Mouse (Mus musculus) stomach, embryonic 15.5 days (tissue): Measurements from ENCODE around the gene Tex9. TPM values are rescaled to one million over a fixed set of nuclear protein-coding genes. Genes with fewer than 3 reads are reported as not detected.

Experiments
- ATAC-seq: fragments of 200-750 bp; cut with Nextera tagmentation; 2 replicates; pipeline ENCODE4 v1.8.0; 2017; ENCODE audit warnings: low read depth, moderate number of reproducible peaks, moderate TSS enrichment; ENCODE audit not compliant: insufficient read depth, low FRiP score
- H3K27ac ChIP-seq: fragments of 300-500 bp; sonication (generic); 2 replicates; pipeline ENCODE4 v1.5.1; 2015; ENCODE audit warnings: mild to moderate bottlenecking, inconsistent platforms
- H3K27me3 ChIP-seq: fragments of 300-500 bp; sonication (generic); replicated peaks from 2 replicates; pipeline ENCODE4 v1.6.1; 2015; ENCODE audit warnings: inconsistent platforms
- H3K36me3 ChIP-seq: fragments of 300-500 bp; sonication (generic); 2 replicates; pipeline ENCODE4 v1.6.1; 2015; ENCODE audit warnings: inconsistent platforms
- H3K4me1 ChIP-seq: fragments of 300-500 bp; sonication (generic); 2 replicates; pipeline ENCODE4 v1.6.1; 2015; ENCODE audit warnings: inconsistent platforms
- H3K4me2 ChIP-seq: fragments of 300-500 bp; sonication (generic); 2 replicates; pipeline ENCODE4 v1.6.1; 2015; ENCODE audit warnings: mild to moderate bottlenecking, inconsistent platforms
- H3K4me3 ChIP-seq: fragments of 300-500 bp; sonication (generic); replicated peaks from 2 replicates; pipeline ENCODE4 v1.5.1; 2015; ENCODE audit warnings: inconsistent platforms
- H3K9ac ChIP-seq: fragments of 300-500 bp; sonication (generic); 2 replicates; pipeline ENCODE4 v1.6.1; 2015; ENCODE audit warnings: inconsistent platforms
- H3K9me3 ChIP-seq: fragments of 300-500 bp; sonication (generic); 2 replicates; pipeline ENCODE4 v1.6.1; 2016; ENCODE audit warnings: inconsistent platforms
- WGBS: fragments of 180-500 bp; shearing (Covaris S2); methylation state at CpG from one replicate; pipeline ENCODE4 v1.1.7; 2015; 5-methylcytosine and 5-hydroxymethylcytosine counted together
- polyA plus RNA-seq: library from polyadenylated mRNA; unstranded; fragments of >200 nt; fragmentation: Nextera tagmentation; extraction: Ambion mirVana; gene quantifications from 2 replicates; pipeline ENCODE4 v1.2.1, GENCODE M21; 2015

Tex9 gene
- polyA plus RNA-seq, 1 experiment from 2014 or later, result 23.3 TPM

GRCm38 (mm10) chr9:72519246-72519645, 27.2 kb upstream of the Tex9 start:
- no peaks in the 10 kb centered on the region for H3K4me1 ChIP-seq
- no peak overlapping the region for H3K4me3 ChIP-seq
- H3K9me3 ChIP-seq, result no peaks in the 10 kb centered on the region
- no peak overlapping the region for H3K27ac ChIP-seq
- H3K9ac ChIP-seq, result no peak overlapping the region
- no peaks in the 10 kb centered on the region for H3K36me3 ChIP-seq
- no peak overlapping the region for H3K4me2 ChIP-seq
- no peaks in the 10 kb centered on the region for H3K27me3 ChIP-seq
- ATAC-seq, result no peak

DNA sequence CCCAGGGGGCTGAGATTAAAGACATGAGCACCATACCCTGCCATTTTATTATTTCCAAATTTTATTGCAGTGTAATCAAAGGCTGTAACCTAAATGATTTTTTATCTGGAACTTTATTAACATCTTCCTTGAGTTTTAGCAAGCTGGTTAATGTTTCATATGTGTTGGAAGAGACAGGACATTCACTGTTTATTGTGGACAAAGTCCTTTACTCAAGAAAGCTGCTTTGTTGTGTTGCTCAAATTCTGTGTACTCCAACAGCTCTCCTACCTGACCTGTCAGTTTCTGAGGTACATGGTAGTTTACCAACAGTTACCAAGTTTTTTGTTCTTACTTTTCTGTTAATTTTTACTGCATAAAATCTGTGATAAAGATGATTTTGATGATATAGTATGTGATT, 23.4 kb upstream of the Tex9 start:
- Histone ChIP-seq H3K36me3 (no peaks in the 10 kb centered on the region), H3K4me2 (no peak overlapping the region), H3K27ac (no peak overlapping the region), H3K9me3 (no peaks in the 10 kb centered on the region), H3K4me1 (no peaks in the 10 kb centered on the region), H3K4me3 (no peak overlapping the region), H3K9ac (no peak overlapping the region), H3K27me3 (no peaks in the 10 kb centered on the region)
- no peak for ATAC-seq

DNA sequence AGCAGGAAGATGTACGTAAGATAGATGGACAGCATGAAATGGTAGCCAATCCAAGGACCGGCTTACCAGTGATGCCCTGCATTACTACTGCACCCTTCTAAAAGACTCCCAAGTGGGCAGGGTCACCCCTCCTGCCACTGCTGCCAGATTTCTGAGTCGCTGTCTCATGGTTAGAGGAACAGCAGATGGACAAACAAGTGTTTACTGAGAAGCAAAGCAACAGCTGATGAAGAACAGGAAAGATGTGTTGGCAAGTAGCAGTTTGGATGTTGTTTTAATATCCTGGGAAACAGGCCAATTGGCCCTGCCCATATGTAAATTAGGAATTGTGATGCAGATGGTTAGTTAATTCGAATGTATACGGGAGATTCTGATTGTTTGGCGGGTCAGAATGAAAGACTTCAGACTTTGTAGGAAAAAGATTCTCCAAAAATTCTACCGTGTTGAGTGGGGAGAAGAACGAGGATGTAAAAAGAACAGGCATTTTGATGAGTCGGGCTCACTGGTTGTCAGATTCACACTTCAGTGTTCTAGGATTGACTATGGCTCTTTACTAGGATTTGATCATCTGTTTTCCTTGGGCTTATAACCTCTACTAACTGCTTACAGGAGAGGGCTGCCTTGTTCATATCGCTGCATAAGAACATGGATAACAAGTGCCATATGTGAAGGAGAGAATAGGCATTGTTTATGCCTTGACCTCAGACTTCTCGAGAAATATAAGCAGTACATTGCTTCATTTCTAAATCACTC, 20.4 kb upstream of the Tex9 start:
- Histone ChIP-seq H3K4me3 (no peak overlapping the region), H3K27me3 (no peaks in the 10 kb centered on the region), H3K9me3 (no peaks in the 10 kb centered on the region), H3K27ac (no peak overlapping the region), H3K4me1 (no peaks in the 10 kb centered on the region), H3K9ac (no peak overlapping the region), H3K4me2 (no peak overlapping the region), H3K36me3 (no peaks in the 10 kb centered on the region)
- WGBS, result 57% methylated on average over 11 of the region's 11 CpGs
- no peak for ATAC-seq

GRCm38 (mm10) chr9:72497171-72497570, 5.2 kb upstream of the Tex9 start:
- 78% methylated on average over 3 of the region's 3 CpGs for WGBS
- Histone ChIP-seq H3K4me2 (no peak overlapping the region), H3K9me3 (no peaks in the 10 kb centered on the region), H3K27me3 (no peaks in the 10 kb centered on the region), H3K9ac (no peak overlapping the region), H3K4me3 (no peak overlapping the region), H3K27ac (no peak overlapping the region), H3K4me1 (no peaks in the 10 kb centered on the region), H3K36me3 (no peaks in the 10 kb centered on the region)
- ATAC-seq, result no peak

DNA sequence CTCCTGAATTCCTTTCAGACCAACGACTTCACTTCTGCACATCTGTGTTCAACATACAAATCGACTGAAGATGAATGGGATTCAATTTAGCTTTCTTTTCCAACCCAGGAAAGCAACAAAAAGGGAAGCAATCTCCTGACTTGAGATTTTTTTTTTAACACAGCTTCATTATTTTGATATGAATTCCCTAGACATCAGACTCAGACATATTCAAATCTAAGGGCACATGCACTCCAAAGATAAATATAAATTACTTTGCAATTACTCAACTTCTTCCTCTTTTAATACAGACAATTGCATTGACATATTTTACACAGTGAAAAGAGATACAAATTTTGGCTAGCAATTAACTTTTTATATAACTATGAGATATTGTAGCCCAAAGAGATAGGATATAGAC, 4.7 kb upstream of the Tex9 start:
- no peak overlapping the region for H3K27ac ChIP-seq
- no peaks in the 10 kb centered on the region for H3K27me3 ChIP-seq
- H3K4me2 ChIP-seq, result no peak overlapping the region
- H3K9ac ChIP-seq, result no peak overlapping the region
- H3K9me3 ChIP-seq, result no peaks in the 10 kb centered on the region
- H3K36me3 ChIP-seq, result no peaks in the 10 kb centered on the region
- H3K4me1 ChIP-seq, result no peaks in the 10 kb centered on the region
- H3K4me3 ChIP-seq, result no peak overlapping the region
- no peak for ATAC-seq
- 58% methylated on average over 2 of the region's 2 CpGs for WGBS

- no peak overlapping the region for H3K4me3 ChIP-seq
- no peak for ATAC-seq
- no peaks in the 10 kb centered on the region for H3K27me3 ChIP-seq
- H3K27ac ChIP-seq, result no peak overlapping the region
- WGBS, result 79% methylated on average over 3 of the region's 3 CpGs
- H3K4me2 ChIP-seq, result no peak overlapping the region
- no peaks in the 10 kb centered on the region for H3K9me3 ChIP-seq
- no peak overlapping the region for H3K9ac ChIP-seq
- H3K4me1 ChIP-seq, result no peaks in the 10 kb centered on the region
- no peaks in the 10 kb centered on the region for H3K36me3 ChIP-seq
Observed at GRCm38 (mm10) chr9:72493984-72494685, 2.1 kb upstream of the Tex9 start.

DNA sequence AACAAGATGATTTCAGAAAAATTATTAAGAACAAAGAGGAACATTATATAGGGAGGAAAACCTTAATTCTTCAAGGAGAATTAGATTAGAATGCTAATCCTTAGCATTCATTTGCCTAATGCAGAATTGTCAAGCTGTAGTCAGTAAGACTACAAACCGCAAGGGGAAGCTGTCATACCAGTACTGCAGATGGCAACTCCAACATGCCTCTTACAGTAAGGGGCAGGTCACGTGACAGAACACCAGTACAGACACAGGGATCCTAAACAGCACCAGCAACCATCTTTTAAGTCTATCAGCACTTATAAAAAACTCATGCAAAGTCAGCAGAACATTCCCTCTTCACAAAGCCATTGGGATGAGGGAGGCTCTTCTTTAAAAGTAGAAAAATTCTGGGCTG, 1.5 kb upstream of the Tex9 start:
- WGBS, result 84% methylated on average over 2 of the region's 2 CpGs
- Histone ChIP-seq H3K4me1 (no peaks in the 10 kb centered on the region), H3K4me3 (no peak overlapping the region), H3K9ac (no peak overlapping the region), H3K36me3 (no peaks in the 10 kb centered on the region), H3K4me2 (no peak overlapping the region), H3K27ac (no peak overlapping the region), H3K9me3 (no peaks in the 10 kb centered on the region), H3K27me3 (no peaks in the 10 kb centered on the region)
- ATAC-seq, result no peak

DNA sequence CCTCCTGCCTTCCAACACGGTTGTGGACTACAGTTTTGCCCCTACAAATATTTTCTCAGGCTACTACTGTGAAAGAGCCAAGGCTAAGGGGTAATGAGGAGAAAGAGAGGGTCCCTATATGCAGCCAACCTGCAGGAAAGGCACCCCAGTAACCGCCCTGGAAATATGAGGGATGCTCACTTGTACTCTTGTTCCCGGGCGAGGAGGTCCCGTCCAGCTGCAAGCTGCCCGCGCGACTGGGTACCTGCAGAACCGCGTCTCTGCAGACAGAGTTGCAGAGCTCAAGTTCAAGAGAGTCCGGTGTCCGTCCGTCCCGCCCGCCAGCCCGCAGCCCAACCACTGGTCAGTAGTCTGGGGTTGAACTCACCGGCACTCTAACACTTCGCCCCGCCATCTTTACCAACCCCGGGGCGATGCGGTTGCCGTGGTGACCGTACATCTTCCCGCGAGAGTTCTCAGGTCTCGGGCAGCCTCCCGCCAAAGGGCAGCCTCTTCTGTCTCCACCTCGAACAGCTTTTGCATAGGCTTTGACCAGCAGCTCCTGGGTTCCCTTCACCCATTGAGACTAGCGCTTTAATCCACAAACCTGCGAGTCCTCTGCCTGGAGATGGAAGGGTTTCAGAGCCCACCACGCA, 336 bp downstream of the Tex9 start:
- no peaks in the 10 kb centered on the region for H3K4me1 ChIP-seq
- H3K27ac ChIP-seq, result peak overlapping the region; percentile 55
- peak overlapping the region; percentile 86 for H3K4me2 ChIP-seq
- H3K27me3 ChIP-seq, result no peaks in the 10 kb centered on the region
- ATAC-seq, result peak; percentile 98
- H3K9ac ChIP-seq, result peak overlapping the region; percentile 44; the same call in 1 of the 2 replicates
- WGBS, result under 1% methylated on average over 32 of the region's 32 CpGs
- H3K4me3 ChIP-seq, result peak overlapping the region; percentile 71
- H3K36me3 ChIP-seq, result 0 out of 2 replicates have a peak, but pooled peaks cover 1% of the 10 kb centered on the region
- no peaks in the 10 kb centered on the region for H3K9me3 ChIP-seq

- H3K27ac ChIP-seq, result no peak overlapping the region
- no peaks in the 10 kb centered on the region for H3K4me1 ChIP-seq
- H3K36me3 ChIP-seq, result 0 out of 2 replicates have a peak, but pooled peaks cover 3% of the 10 kb centered on the region
- no peak for ATAC-seq
- H3K4me2 ChIP-seq, result no peak overlapping the region
- H3K9ac ChIP-seq, result no peak overlapping the region
- WGBS, result 85% methylated on average over 5 of the region's 5 CpGs
- H3K27me3 ChIP-seq, result no peaks in the 10 kb centered on the region
- no peak overlapping the region for H3K4me3 ChIP-seq
- H3K9me3 ChIP-seq, result no peaks in the 10 kb centered on the region
Observed at GRCm38 (mm10) chr9:72489131-72489530, 2.9 kb downstream of the Tex9 start.

DNA sequence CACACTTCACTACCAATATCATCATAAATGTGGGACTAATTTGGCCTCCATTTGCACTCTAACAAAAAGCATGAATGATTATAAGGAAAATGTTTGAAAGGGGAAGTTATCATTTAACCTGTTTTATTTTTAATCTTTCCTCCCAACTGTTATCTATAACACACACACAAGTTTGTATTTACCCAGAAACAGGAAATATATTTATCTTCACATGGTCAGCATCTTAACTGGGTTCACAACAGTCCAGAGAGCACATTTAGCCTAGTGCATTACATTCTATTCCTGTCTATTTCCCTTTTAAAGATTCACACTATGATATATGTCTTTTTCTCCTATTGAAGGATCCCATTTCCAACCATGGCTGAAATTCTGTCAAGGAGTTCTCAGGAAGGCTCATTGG, 3.5 kb downstream of the Tex9 start:
- no peak overlapping the region for H3K9ac ChIP-seq
- no peak for ATAC-seq
- H3K36me3 ChIP-seq, result 0 out of 2 replicates have a peak, but pooled peaks cover 3% of the 10 kb centered on the region
- no peaks in the 10 kb centered on the region for H3K4me1 ChIP-seq
- no peak overlapping the region for H3K4me3 ChIP-seq
- H3K27me3 ChIP-seq, result no peaks in the 10 kb centered on the region
- H3K9me3 ChIP-seq, result no peaks in the 10 kb centered on the region
- H3K4me2 ChIP-seq, result no peak overlapping the region
- no peak overlapping the region for H3K27ac ChIP-seq

DNA sequence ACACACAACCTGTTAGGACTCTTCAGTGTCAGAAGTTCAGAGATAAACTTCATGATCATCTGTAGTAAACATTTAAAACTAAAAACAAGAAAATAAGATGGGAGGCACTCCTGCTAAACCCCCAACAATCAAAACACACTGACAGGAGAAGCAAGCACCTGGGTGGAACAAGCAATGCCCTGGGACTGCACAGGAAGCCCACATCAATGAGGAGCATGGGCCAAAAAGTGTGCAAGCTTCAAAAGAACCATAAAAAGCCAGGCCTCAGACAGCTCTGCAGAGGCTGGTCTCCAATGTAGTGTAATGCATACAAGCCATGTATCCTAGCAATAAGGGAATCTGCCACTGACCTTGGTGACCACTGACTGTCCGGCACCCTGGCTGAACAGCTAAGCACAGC, 12.7 kb downstream of the Tex9 start:
- no peaks in the 10 kb centered on the region for H3K9me3 ChIP-seq
- no peaks in the 10 kb centered on the region for H3K4me1 ChIP-seq
- no peak overlapping the region for H3K4me3 ChIP-seq
- H3K36me3 ChIP-seq, result peaks cover 3% of the 10 kb centered on the region; the same call in 1 of the 2 replicates
- no peak overlapping the region for H3K4me2 ChIP-seq
- 89% methylated on average over 1 of the region's 1 CpGs for WGBS
- no peak for ATAC-seq
- no peaks in the 10 kb centered on the region for H3K27me3 ChIP-seq
- no peak overlapping the region for H3K9ac ChIP-seq
- no peak overlapping the region for H3K27ac ChIP-seq

GRCm38 (mm10) chr9:72477306-72477705, 14.7 kb downstream of the Tex9 start:
- no peak overlapping the region for H3K27ac ChIP-seq
- WGBS, result 74% methylated on average over 6 of the region's 6 CpGs
- H3K9ac ChIP-seq, result no peak overlapping the region
- ATAC-seq, result no peak
- no peaks in the 10 kb centered on the region for H3K4me1 ChIP-seq
- no peaks in the 10 kb centered on the region for H3K9me3 ChIP-seq
- no peak overlapping the region for H3K4me3 ChIP-seq
- no peaks in the 10 kb centered on the region for H3K27me3 ChIP-seq
- H3K4me2 ChIP-seq, result no peak overlapping the region
- no peaks in the 10 kb centered on the region for H3K36me3 ChIP-seq
